Comparison of ENCODE assay signal across 12 mouse cellular contexts in the genomic region with DNA sequence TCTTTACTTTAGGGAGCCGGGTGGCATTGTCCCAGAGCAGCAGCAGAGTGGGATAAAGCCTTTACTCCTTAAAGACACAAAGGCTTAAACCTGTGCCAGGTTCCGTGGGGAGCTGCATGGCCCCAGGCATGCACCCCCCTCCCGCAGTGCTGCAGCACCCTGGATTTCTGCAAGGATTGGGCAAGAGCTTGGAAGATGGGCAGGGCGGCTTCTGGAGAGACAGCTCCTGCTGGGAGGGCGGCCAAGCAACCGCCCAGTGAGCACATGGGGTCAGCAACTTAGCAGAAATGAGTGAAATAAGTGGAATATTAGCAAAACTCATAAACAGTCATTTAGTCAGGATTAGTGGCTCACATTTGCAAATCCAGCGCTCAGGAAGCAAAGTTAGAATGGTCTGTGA. TPM values are rescaled to one million over a fixed set of nuclear protein-coding genes. Genes with fewer than 3 reads are reported as not detected.
DNase-seq lines count a peak whose midpoint lies in the region.
"Had no signal": no experiment of that assay in that cellular context is flagged by ENCODE, and none has a peak within 500 bp of the region (broad histone marks: within the 10 kb centered on the region; RNA-seq: fewer than 3 reads in every experiment).

No protein-coding gene starts in this region.

- intact Hi-C loops in heart, postnatal 25 days (cut with DNase I) = no loop called here
- intact Hi-C loops in gastrocnemius, postnatal 14 days (cut with DNase I; ENCODE audit: low total_unique reads) = no loop called here

- peak; percentile 22 to 36 for DNase-seq in heart, adult 18-20 months
- DNase-seq in heart, postnatal 25 days (ENCODE audit: low spot score) = no peak
- peak; percentile 20 for DNase-seq in lung, postnatal 36 days
- DNase-seq in lung, postnatal 25 days (ENCODE audit: low spot score) = no peak
- peak; percentile 49 for DNase-seq in gastrocnemius, postnatal 14 days
- DNase-seq in gastrocnemius, postnatal 25 days = peak; percentile 55
- DNase-seq in right cerebral cortex, adult 18-20 months = no peak
- DNase-seq: adrenal gland, adult 2 months; adrenal gland, postnatal 25 days; cerebellum, adult 18-20 months; cerebellum, adult 9-11 months; cerebellum, postnatal 36 days had no signal

RNA-seq across cellular contexts. Expression of gene Sptlc1, which starts 40.4 kb away (rescaled TPM):
- total RNA-seq in heart, adult 18-20 months (2021) = 10 to 100 TPM; 12.2 to 14.8 TPM
- total RNA-seq in heart, postnatal 25 days (2021) = 10 to 100 TPM; 13.7 to 13.9 TPM
- total RNA-seq in gastrocnemius, postnatal 14 days (2021) = 10 to 100 TPM in 1 of 2 experiments, 1 to 10 TPM in 1; 9.5 to 11.1 TPM
- 1 to 10 TPM; 9.5 to 9.8 TPM for total RNA-seq in gastrocnemius, postnatal 25 days (2021)

RNA-seq across cellular contexts. Expression of gene Ror2, which starts 50.9 kb away (rescaled TPM):
- 1 to 10 TPM; 1.0 to 1.4 TPM for total RNA-seq in heart, adult 18-20 months (2021)
- total RNA-seq in heart, postnatal 25 days (2021) = 1 to 10 TPM; 1.5 to 1.8 TPM
- 1 to 10 TPM; 2.4 to 2.5 TPM for total RNA-seq in gastrocnemius, postnatal 14 days (2021)
- under 1 TPM; 0.83 to 0.90 TPM for total RNA-seq in gastrocnemius, postnatal 25 days (2021)

Comparison
In these comparisons a context has a peak if more than half of its experiments do, and no peak if none do; other contexts are left out.
1. DNase-seq: peak in heart, adult 18-20 months (2 of 2), lung, postnatal 36 days (single experiment), gastrocnemius, postnatal 14 days (single experiment) and gastrocnemius, postnatal 25 days (single experiment); none in heart, postnatal 25 days (single experiment), lung, postnatal 25 days (single experiment) and right cerebral cortex, adult 18-20 months (single experiment).